Mouse (Mus musculus) CD4-positive, CD25-positive, alpha-beta regulatory T cell, adult 4 months (primary cell): Measurements from ENCODE around the gene Anpep. TPM values are rescaled to one million over a fixed set of nuclear protein-coding genes. Genes with fewer than 3 reads are reported as not detected.
"Not testable (repeated sequence)": the region's sequence is repeated elsewhere in the genome, so short reads cannot be mapped to it uniquely, and the experiment has no call there.

ENCODE experiments used
- ATAC-seq: one replicate; pipeline ENCODE4 v1.8.0; 2017
- polyA plus RNA-seq, 2 experiments: library from polyadenylated mRNA; unstranded; fragments of 100-300 nt; shearing (Covaris generic); gene quantifications; one replicate each; pipeline ENCODE4 v1.2.1; 2017

Gene Anpep
- polyA plus RNA-seq, 2 experiments from 2014 or later: 0.54 TPM; not detected in 1

- ATAC-seq: no peak
Observed at GRCm38 (mm10) chr7:79808561-79808960, 52.3 kb downstream of the Anpep start.

GRCm38 (mm10) chr7:79803887-79804286 is 57.0 kb downstream of the Anpep start:
- ATAC-seq: no peak

GRCm38 (mm10) chr7:79802037-79802436 is 58.8 kb downstream of the Anpep start:
- ATAC-seq: no peak

- ATAC-seq: no peak
Observed at GRCm38 (mm10) chr7:79801391-79801790, 59.5 kb downstream of the Anpep start.

- ATAC-seq: no peak
Observed at GRCm38 (mm10) chr7:79800336-79800735, 60.5 kb downstream of the Anpep start.

GRCm38 (mm10) chr7:79799506-79799905 is 61.4 kb downstream of the Anpep start:
- no peak for ATAC-seq

- peak; percentile 64 for ATAC-seq
Observed at GRCm38 (mm10) chr7:79799048-79799447, 61.8 kb downstream of the Anpep start.

- ATAC-seq: no peak
Observed at GRCm38 (mm10) chr7:79798606-79799005, 62.3 kb downstream of the Anpep start.

- ATAC-seq: no peak
Observed at GRCm38 (mm10) chr7:79793688-79794087, 67.2 kb downstream of the Anpep start, which contains the start of gene Mesp1. Mesp1 (minus strand) TSS chr7:79793788.

- ATAC-seq: no peak
Observed at GRCm38 (mm10) chr7:79792635-79793421, 68.0 kb downstream of the Anpep start.

GRCm38 (mm10) chr7:79789812-79790211 is 71.0 kb downstream of the Anpep start:
- not testable (repeated sequence) for ATAC-seq

- ATAC-seq: peak; percentile 60
Observed at GRCm38 (mm10) chr7:79786295-79786694, 74.6 kb downstream of the Anpep start.

- ATAC-seq: no peak
Observed at GRCm38 (mm10) chr7:79782516-79782855, 78.4 kb downstream of the Anpep start.

- no peak for ATAC-seq
Observed at GRCm38 (mm10) chr7:79781826-79782515, 78.9 kb downstream of the Anpep start.

- ATAC-seq: peak; percentile 78
Observed at GRCm38 (mm10) chr7:79780647-79781626, 79.9 kb downstream of the Anpep start.

Other genes with a start within 250 kb of the Anpep start
- not detected for gene Rhcg, start 243.4 kb downstream of the Anpep start, polyA plus RNA-seq
- gene Ticrr, start 200.9 kb downstream of the Anpep start, polyA plus RNA-seq: under 1 TPM; 0.56 to 0.94 TPM
- under 1 TPM in 1 of 2 experiments, not detected in 1; 0.58 TPM for gene Kif7, start 145.3 kb downstream of the Anpep start, polyA plus RNA-seq
- not detected for gene Plin1, start 128.2 kb downstream of the Anpep start, polyA plus RNA-seq
- gene Pex11a, start 117.9 kb downstream of the Anpep start, polyA plus RNA-seq: 1 to 10 TPM; 2.9 to 3.2 TPM
- under 1 TPM in 1 of 2 experiments, not detected in 1; 0.28 TPM for gene Wdr93, start 117.9 kb downstream of the Anpep start, polyA plus RNA-seq
- gene Mesp1, start 67.3 kb downstream of the Anpep start, polyA plus RNA-seq: not detected
- gene Mesp2, start 50.3 kb downstream of the Anpep start, polyA plus RNA-seq: under 1 TPM in 1 of 2 experiments, not detected in 1; 0.42 TPM
- 10 to 100 TPM; 31.8 to 32.9 TPM for gene Ap3s2, start 59.6 kb upstream of the Anpep start, polyA plus RNA-seq
- not detected for gene Arpin, start 74.3 kb upstream of the Anpep start, polyA plus RNA-seq
- gene Zfp710, start 163.8 kb upstream of the Anpep start, polyA plus RNA-seq: 1 to 10 TPM; 4.1 to 7.0 TPM